Mouse (Mus musculus) erythroblast, embryonic 14.5 days (primary cell): ENCODE measurements around the gene Cd52.

Experiments
- GATA1 ChIP-seq: IDR thresholded peaks from 2 replicates; pipeline ENCODE4 v1.6.1; 2012; ENCODE audit warnings: low read length, inconsistent platforms, mixed read lengths
- TAL1 ChIP-seq: IDR thresholded peaks from 3 replicates; pipeline ENCODE4 v1.6.1; 2012; ENCODE audit warnings: low read length, inconsistent platforms, mixed read lengths

DNA sequence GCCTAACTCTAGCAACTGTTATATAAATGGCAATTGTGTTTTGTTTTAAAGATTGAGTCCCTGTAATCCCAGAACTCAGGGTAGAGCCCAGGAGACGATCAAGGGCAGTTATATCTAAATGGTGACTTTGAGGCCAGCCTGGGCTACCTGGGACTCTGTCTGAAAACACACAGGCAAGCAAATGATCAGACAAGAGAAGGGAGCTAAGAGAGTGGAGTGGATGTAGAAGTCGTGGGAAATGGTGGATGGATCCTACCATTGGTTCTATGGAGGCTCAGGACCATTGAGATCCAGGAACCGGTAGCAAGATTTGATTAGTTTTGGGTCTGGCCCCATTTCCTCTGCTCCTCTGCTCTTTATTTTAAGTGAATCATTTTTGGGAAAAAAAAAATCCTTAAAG, 1.2 kb upstream of the Cd52 start:
- no peak for TF ChIP-seq TAL1
- no peak for TF ChIP-seq GATA1
